Mouse (Mus musculus) heart, embryonic 16.5 days (tissue): ENCODE data around the gene Pld1. TPM values are rescaled to one million over a fixed set of nuclear protein-coding genes. Genes with fewer than 3 reads are reported as not detected.

Experiments
- ATAC-seq: fragments of 200-750 bp; cut with Nextera tagmentation; replicated peaks from 2 replicates; pipeline ENCODE4 v1.8.0; 2017; ENCODE audit warnings: moderate number of reproducible peaks; ENCODE audit not compliant: insufficient read depth, low FRiP score; ENCODE audit errors: extremely low read depth
- H3K27ac ChIP-seq: fragments of 300-500 bp; sonication (generic); 2 replicates; pipeline ENCODE4 v1.5.1; 2014; ENCODE audit warnings: mild to moderate bottlenecking, low read length, control low read depth, moderate library complexity
- H3K27me3 ChIP-seq: fragments of 300-500 bp; sonication (generic); 2 replicates; pipeline ENCODE4 v1.6.1; 2014; ENCODE audit warnings: low read length, mixed read lengths; ENCODE audit not compliant: control insufficient read depth, insufficient read depth
- H3K36me3 ChIP-seq: fragments of 300-500 bp; sonication (generic); 2 replicates; pipeline ENCODE4 v1.6.1; 2014; ENCODE audit not compliant: control insufficient read depth, insufficient read depth
- H3K4me1 ChIP-seq: fragments of 300-500 bp; sonication (generic); 2 replicates; pipeline ENCODE4 v1.6.1; 2014; ENCODE audit warnings: low read length, mixed read lengths; ENCODE audit not compliant: control insufficient read depth, insufficient read depth
- H3K4me2 ChIP-seq: fragments of 300-500 bp; sonication (generic); 2 replicates; pipeline ENCODE4 v1.6.1; 2014; ENCODE audit warnings: low read depth, mild to moderate bottlenecking, control low read depth, low read length
- H3K4me3 ChIP-seq: fragments of 300-500 bp; sonication (generic); 2 replicates; pipeline ENCODE4 v1.5.1; 2014; ENCODE audit warnings: mild to moderate bottlenecking, control low read depth, low read length
- H3K9ac ChIP-seq: fragments of 300-500 bp; sonication (generic); 2 replicates; pipeline ENCODE4 v1.6.1; 2014; ENCODE audit warnings: low read length, control low read depth
- H3K9me3 ChIP-seq: fragments of 300-500 bp; sonication (generic); replicated peaks from 2 replicates; pipeline ENCODE4 v1.6.1; 2016; ENCODE audit warnings: low read length; ENCODE audit not compliant: control insufficient read depth
- WGBS: fragments of 180-500 bp; shearing (Covaris S2); extraction: QIAGEN DNeasy Blood & Tissue Kit; methylation state at CpG from one replicate; pipeline ENCODE4 v1.1.7; 2014; 5-methylcytosine and 5-hydroxymethylcytosine counted together
- polyA plus RNA-seq: library from polyadenylated mRNA; unstranded; fragments of >200 nt; fragmentation: Nextera tagmentation; extraction: Ambion mirVana; gene quantifications from 2 replicates; pipeline ENCODE4 v1.2.1, GENCODE M21; 2015

The Pld1 gene
- polyA plus RNA-seq, 1 experiment from 2014 or later: 7.8 TPM

DNA sequence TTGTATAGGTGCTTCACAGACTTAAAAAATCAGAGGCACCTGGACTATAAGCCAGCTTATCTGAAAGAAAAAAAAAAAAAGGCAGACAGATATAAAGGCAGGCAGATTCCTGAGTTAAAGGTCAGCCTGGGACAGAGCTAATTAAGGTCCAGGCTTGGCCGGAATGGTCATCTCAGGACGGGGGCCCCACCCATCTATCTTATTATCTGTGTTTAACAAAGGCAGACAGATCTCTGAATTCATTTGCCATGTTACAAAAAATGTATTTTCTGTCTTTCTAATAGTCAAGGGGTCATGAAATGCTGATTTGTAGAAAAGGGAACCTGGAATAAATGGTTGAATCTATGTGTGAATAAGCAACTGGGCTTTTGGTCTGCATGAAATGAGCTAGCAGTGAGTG lies 30.2 kb upstream of the Pld1 start:
- 92% methylated on average over 2 of the region's 2 CpGs for WGBS
- Histone ChIP-seq H3K27me3 (no peaks in the 10 kb centered on the region), H3K4me1 (peaks cover 11% of the 10 kb centered on the region), H3K4me3 (no peak overlapping the region), H3K9me3 (peaks cover 12% of the 10 kb centered on the region), H3K36me3 (no peaks in the 10 kb centered on the region), H3K4me2 (no peak overlapping the region), H3K27ac (no peak overlapping the region), H3K9ac (no peak overlapping the region)
- no peak for ATAC-seq

DNA sequence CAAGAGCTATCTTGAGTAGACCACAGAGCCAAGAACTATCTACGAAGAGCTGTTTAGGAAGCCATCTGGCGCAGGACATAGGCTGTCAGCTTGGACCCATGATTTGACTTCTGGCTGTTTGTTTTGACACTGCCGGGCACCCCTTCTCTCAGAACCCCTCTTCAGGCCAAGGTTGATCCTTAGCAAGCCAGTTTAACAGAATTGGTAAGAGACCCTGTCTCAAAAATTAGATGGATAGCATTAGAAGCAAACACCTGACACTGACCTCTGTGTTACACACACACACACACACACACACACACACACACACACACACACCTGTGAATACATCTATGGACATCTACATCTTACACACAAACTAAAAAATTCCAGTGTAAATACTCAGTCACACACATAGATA lies 29.5 kb upstream of the Pld1 start:
- WGBS: 90% methylated on average over 3 of the region's 3 CpGs
- Histone ChIP-seq H3K36me3 (no peaks in the 10 kb centered on the region), H3K27me3 (no peaks in the 10 kb centered on the region), H3K4me3 (no peak overlapping the region), H3K9ac (no peak overlapping the region), H3K27ac (no peak overlapping the region), H3K4me2 (no peak overlapping the region), H3K4me1 (peaks cover 11% of the 10 kb centered on the region), H3K9me3 (peaks cover 12% of the 10 kb centered on the region)
- no peak for ATAC-seq

DNA sequence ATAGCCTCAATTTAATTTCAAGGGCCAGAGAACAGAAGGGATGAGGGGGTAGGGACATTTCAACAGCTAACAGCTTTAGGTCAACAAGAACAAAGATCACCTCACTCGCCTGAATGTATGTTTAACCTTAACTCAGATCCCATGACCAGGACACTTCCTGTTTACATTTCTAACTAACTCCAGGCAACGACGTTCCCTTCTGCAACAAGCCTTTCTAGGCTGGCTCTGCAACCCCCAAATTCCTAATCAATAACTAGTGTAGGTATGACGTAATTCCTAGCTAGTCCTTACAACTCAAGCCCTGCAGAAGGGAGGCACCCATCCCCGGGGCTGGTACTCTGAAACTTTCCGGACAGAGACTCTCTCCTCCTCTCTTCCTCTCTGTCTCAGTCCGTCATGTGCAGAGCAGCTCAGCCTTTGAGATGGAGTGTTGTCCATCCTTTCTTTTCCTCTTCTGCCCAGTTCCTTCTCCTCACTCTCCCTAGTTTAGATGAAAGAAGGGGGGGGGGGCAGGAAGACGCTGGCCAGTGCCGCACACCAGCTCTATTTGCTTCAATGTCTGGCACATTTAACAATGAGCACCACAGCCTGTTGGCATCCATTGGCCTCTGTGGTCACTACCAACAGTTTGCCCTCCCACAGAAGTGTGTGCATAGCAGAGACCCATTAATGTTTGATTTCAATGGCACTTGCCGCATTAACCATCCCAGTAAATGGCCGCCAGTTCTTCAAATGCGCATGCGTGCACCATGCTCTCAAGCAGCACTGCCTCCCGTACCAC lies 19.6 kb upstream of the Pld1 start:
- no peaks in the 10 kb centered on the region; the same call in 1 of the 2 replicates for H3K9me3 ChIP-seq
- H3K4me1 ChIP-seq: no peaks in the 10 kb centered on the region
- H3K36me3 ChIP-seq: no peaks in the 10 kb centered on the region
- H3K4me3 ChIP-seq: no peak overlapping the region
- ATAC-seq: no peak
- no peak overlapping the region for H3K27ac ChIP-seq
- no peak overlapping the region for H3K4me2 ChIP-seq
- H3K27me3 ChIP-seq: no peaks in the 10 kb centered on the region
- H3K9ac ChIP-seq: no peak overlapping the region
- 83% methylated on average over 14 of the region's 14 CpGs for WGBS

DNA sequence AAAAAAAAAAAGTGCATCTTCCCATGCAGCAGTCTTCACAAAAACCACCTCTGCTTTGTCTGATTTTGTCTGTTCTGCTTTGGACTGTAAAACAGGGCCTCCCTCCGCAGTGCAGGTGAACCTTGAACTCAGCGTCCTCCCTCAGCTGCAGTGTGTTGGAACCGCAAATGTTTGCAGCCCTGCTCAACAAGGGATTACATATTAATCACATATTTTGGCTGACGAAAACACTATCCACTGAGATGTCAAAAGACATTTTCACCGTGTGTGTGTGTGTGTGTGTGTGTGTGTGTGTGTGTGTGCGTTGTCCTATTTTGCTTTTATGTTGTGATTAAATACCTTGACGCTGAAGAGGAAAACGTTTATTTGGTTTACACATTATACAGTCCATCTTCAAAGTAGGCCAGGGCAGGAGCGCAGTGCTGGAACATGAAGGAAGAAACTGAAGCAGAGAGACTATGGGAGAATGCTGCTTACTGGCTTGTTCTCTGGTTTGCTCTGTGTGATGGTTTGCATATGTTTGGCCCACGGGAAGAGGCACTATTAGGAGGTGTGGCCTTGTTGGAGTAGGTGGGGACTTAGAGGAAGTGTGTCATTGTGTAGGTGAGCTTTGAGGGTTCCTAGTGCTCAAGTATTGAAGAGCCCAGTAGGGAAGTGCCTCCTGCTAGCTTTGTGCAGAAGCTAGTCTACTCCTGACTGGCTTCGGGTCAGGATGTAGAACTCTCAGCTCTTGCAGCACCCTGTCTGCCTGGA lies 17.1 kb upstream of the Pld1 start:
- no peak for ATAC-seq
- H3K9me3 ChIP-seq: no peaks in the 10 kb centered on the region; the same call in 1 of the 2 replicates
- H3K9ac ChIP-seq: no peak overlapping the region
- WGBS: 89% methylated on average over 11 of the region's 11 CpGs
- no peak overlapping the region for H3K27ac ChIP-seq
- no peaks in the 10 kb centered on the region for H3K4me1 ChIP-seq
- H3K27me3 ChIP-seq: no peaks in the 10 kb centered on the region
- no peak overlapping the region for H3K4me3 ChIP-seq
- H3K36me3 ChIP-seq: no peaks in the 10 kb centered on the region
- no peak overlapping the region for H3K4me2 ChIP-seq

DNA sequence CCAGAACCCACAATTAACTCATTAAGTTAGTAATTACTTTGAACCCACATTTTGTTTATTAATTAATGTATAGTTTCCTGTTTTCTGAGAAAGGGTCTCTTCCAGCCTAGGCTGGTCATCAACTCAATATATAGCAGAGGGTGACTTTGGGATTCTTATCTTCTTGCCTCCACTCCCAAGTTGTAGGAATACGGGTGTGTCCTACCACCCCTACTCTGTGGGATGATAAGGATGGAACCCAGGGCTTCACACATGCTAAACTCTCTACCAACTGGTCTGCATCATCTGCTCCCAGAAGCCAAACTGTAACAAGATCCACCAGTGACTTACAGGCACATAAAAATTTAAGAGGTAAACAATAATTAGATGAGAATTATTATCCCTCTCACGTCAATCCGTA lies 14.5 kb upstream of the Pld1 start:
- no peaks in the 10 kb centered on the region; the same call in 1 of the 2 replicates for H3K9me3 ChIP-seq
- 71% methylated on average over 3 of the region's 3 CpGs for WGBS
- ATAC-seq: no peak

DNA sequence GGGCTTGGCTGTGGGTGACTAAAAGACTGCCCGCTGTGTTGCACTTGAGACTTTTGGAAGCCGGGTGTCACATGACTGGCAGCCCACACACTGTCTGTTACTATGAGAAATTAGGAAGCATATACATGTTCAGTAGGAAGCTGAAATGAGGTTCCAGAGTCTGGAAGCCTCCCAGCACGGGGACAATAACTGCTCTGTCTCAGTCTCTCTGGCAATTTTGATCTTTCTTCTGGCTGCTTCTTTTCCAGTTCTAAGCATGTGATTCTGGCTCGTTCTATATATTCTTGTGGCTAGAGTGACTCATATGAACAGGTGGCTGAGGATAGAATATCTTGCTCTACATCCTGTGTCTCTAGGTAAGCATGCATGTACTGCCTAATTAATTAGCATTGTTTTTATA lies 9.3 kb upstream of the Pld1 start:
- WGBS: 84% methylated on average over 4 of the region's 4 CpGs

More for the DNA sequence above, 14.5 kb upstream of the Pld1 start:
- Histone ChIP-seq H3K27ac (no peak overlapping the region), H3K9ac (no peak overlapping the region), H3K4me3 (no peak overlapping the region), H3K4me2 (no peak overlapping the region), H3K27me3 (no peaks in the 10 kb centered on the region), H3K36me3 (no peaks in the 10 kb centered on the region), H3K4me1 (no peaks in the 10 kb centered on the region)

DNA sequence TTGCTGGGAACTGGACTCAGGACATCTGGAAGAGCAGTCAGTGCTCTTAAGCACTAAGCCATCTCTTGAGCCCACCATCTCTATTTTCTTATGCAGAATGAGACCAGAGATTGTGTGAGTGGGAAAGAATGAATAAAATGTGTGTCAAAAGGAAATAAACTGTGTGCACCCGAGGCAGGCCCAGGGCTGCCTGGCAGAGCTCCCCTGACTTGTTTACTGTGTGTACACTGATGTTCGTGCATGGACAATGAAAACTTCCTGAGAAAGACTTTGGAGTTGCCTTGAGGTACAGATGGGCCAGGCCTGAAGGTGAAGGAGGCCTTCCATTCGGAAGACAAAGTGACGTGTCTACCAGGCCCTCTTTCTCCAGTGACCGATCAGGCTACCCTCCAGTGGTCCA lies 6.1 kb upstream of the Pld1 start:
- H3K9ac ChIP-seq: no peak overlapping the region

More for the DNA sequence above, 9.3 kb upstream of the Pld1 start:
- H3K27ac ChIP-seq: no peak overlapping the region
- H3K27me3 ChIP-seq: no peaks in the 10 kb centered on the region
- 0 out of 2 replicates have a peak, but pooled peaks cover 2% of the 10 kb centered on the region for H3K9me3 ChIP-seq
- H3K4me2 ChIP-seq: no peak overlapping the region
- no peaks in the 10 kb centered on the region for H3K4me1 ChIP-seq
- ATAC-seq: no peak
- H3K4me3 ChIP-seq: no peak overlapping the region
- no peak overlapping the region for H3K9ac ChIP-seq
- no peaks in the 10 kb centered on the region for H3K36me3 ChIP-seq

DNA sequence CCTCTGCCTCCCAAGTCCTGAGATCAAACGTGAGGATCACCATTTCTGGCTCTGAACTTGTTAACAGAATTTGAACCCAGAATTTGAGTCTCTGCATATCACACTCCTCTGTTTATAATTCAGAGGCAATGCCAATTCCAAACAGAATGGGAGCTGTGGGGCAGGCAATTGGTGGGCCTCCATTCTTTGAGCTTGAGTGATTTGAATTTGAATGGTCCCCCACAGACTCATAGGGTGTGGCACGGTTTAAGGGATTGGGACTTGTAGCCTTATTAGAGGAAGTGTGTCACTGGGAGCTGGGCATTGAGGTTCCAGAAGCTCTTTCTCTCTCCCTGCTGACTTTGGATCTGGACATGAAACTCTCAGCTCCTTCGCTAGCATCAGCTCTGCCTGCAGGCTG lies 2.9 kb upstream of the Pld1 start:
- H3K4me2 ChIP-seq: no peak overlapping the region
- no peak overlapping the region for H3K4me3 ChIP-seq
- ATAC-seq: no peak
- H3K9ac ChIP-seq: no peak overlapping the region
- H3K36me3 ChIP-seq: no peaks in the 10 kb centered on the region
- peaks cover 12% of the 10 kb centered on the region for H3K4me1 ChIP-seq
- WGBS: 79% methylated on average over 3 of the region's 3 CpGs
- H3K9me3 ChIP-seq: no peaks in the 10 kb centered on the region
- no peaks in the 10 kb centered on the region for H3K27me3 ChIP-seq
- no peak overlapping the region for H3K27ac ChIP-seq

More for the DNA sequence above, 6.1 kb upstream of the Pld1 start:
- no peaks in the 10 kb centered on the region for H3K27me3 ChIP-seq
- no peak overlapping the region for H3K4me2 ChIP-seq
- no peak overlapping the region for H3K27ac ChIP-seq
- 81% methylated on average over 5 of the region's 5 CpGs for WGBS
- no peak overlapping the region for H3K4me3 ChIP-seq
- no peaks in the 10 kb centered on the region for H3K4me1 ChIP-seq
- no peak for ATAC-seq
- H3K36me3 ChIP-seq: no peaks in the 10 kb centered on the region
- H3K9me3 ChIP-seq: 0 out of 2 replicates have a peak, but pooled peaks cover 2% of the 10 kb centered on the region

DNA sequence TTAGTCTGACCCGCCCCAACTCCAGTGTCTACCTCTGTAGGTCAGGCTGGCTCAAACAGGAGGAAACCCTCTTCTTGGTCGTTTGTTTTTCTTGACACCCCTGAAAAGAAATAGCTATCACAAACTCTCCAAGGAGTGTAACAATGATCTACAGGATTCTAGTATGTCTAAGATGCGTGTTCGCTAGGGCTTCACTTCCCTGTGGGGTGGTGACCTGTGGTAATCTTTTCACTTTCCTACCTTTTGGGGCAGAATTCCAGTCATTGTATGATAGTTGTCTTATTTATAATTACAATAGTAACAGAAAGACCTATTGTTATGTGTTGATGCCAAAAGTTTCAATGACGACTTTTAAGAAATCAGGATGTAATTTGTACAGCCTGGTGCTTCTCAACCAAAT lies 1.8 kb upstream of the Pld1 start:
- Histone ChIP-seq H3K9me3 (no peaks in the 10 kb centered on the region), H3K27me3 (no peaks in the 10 kb centered on the region), H3K36me3 (no peaks in the 10 kb centered on the region), H3K4me2 (no peak overlapping the region), H3K4me1 (peaks cover 12% of the 10 kb centered on the region), H3K4me3 (no peak overlapping the region), H3K27ac (no peak overlapping the region), H3K9ac (no peak overlapping the region)
- 82% methylated on average over 5 of the region's 5 CpGs for WGBS
- no peak for ATAC-seq
